Mouse (Mus musculus) liver, embryonic 12.5 days (tissue): ENCODE results near the gene Gpcpd1. TPM values are rescaled to one million over a fixed set of nuclear protein-coding genes. Genes with fewer than 3 reads are reported as not detected.

Experiments
- ATAC-seq: fragments of 200-750 bp; cut with Nextera tagmentation; 2 replicates; pipeline ENCODE4 v1.8.0; 2017; ENCODE audit warnings: moderate number of reproducible peaks, mild to moderate bottlenecking, moderate library complexity
- H3K27ac ChIP-seq: fragments of 300-500 bp; sonication (generic); 2 replicates; pipeline ENCODE4 v1.5.1; 2016; ENCODE audit warnings: mild to moderate bottlenecking
- H3K27me3 ChIP-seq: fragments of 300-500 bp; sonication (generic); replicated peaks from 2 replicates; pipeline ENCODE4 v1.6.1; 2016; ENCODE audit warnings: mild to moderate bottlenecking, moderate library complexity
- H3K36me3 ChIP-seq: fragments of 300-500 bp; sonication (generic); 2 replicates; pipeline ENCODE4 v1.6.1; 2016; ENCODE audit warnings: mild to moderate bottlenecking, moderate library complexity
- H3K4me1 ChIP-seq: fragments of 300-500 bp; sonication (generic); 2 replicates; pipeline ENCODE4 v1.6.1; 2016
- H3K4me2 ChIP-seq: fragments of 300-500 bp; sonication (generic); 2 replicates; pipeline ENCODE4 v1.6.1; 2016; ENCODE audit warnings: mild to moderate bottlenecking, moderate library complexity
- H3K4me3 ChIP-seq: fragments of 300-500 bp; sonication (generic); 2 replicates; pipeline ENCODE4 v1.5.1; 2016; ENCODE audit warnings: mild to moderate bottlenecking, moderate library complexity
- H3K9ac ChIP-seq: fragments of 300-500 bp; sonication (generic); 2 replicates; pipeline ENCODE4 v1.6.1; 2016; ENCODE audit warnings: mild to moderate bottlenecking, moderate library complexity
- H3K9me3 ChIP-seq: fragments of 300-500 bp; sonication (generic); replicated peaks from 2 replicates; pipeline ENCODE4 v1.6.1; 2016; ENCODE audit warnings: mild to moderate bottlenecking, moderate library complexity
- WGBS: fragments of 180-500 bp; shearing (Covaris S2); methylation state at CpG from one replicate; pipeline ENCODE4 v1.1.7; 2016; ENCODE audit not compliant: insufficient replicate concordance; 5-methylcytosine and 5-hydroxymethylcytosine counted together
- polyA plus RNA-seq: library from polyadenylated mRNA; unstranded; fragments of >200 nt; fragmentation: Nextera tagmentation; extraction: Ambion mirVana; gene quantifications from 2 replicates; pipeline ENCODE4 v1.2.1, GENCODE M21; 2016

Gene Gpcpd1
- polyA plus RNA-seq, 1 experiment from 2014 or later: 50.6 TPM

- Histone ChIP-seq H3K4me2 (no peak overlapping the region), H3K36me3 (peaks cover 70% of the 10 kb centered on the region), H3K4me3 (no peak overlapping the region), H3K9ac (no peak overlapping the region), H3K4me1 (peaks cover 23% of the 10 kb centered on the region), H3K27ac (no peak overlapping the region), H3K9me3 (no peaks in the 10 kb centered on the region), H3K27me3 (no peaks in the 10 kb centered on the region)
- WGBS: 88% methylated on average over 6 of the region's 6 CpGs
- ATAC-seq: no peak
Observed at GRCm38 (mm10) chr2:132569686-132570085, 17.8 kb downstream of the Gpcpd1 start.

DNA sequence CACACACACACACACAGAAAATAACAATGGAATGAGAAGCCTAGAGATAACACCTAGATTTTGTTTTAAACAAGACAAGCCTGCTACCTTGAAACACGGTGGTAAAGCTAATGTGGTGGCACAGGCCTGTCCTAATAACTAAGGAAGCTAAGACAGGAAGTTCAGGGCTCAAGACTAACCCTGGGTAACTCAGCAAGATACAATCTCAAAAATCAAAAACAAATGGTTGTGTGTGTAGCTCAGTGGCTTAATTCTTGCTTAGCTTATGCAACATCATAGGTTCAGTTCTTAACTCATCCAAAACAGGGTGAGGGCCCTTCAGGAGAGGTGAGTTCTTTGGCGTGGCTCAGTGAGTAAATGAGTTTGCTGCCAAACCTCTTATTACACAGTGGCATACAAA, 20.1 kb downstream of the Gpcpd1 start:
- H3K4me1 ChIP-seq: peaks cover 8% of the 10 kb centered on the region
- H3K4me2 ChIP-seq: no peak overlapping the region
- H3K27ac ChIP-seq: no peak overlapping the region
- H3K9me3 ChIP-seq: no peaks in the 10 kb centered on the region
- H3K4me3 ChIP-seq: no peak overlapping the region
- H3K27me3 ChIP-seq: no peaks in the 10 kb centered on the region
- 70% methylated on average over 2 of the region's 2 CpGs for WGBS
- H3K9ac ChIP-seq: no peak overlapping the region
- ATAC-seq: no peak
- peaks cover 90% of the 10 kb centered on the region for H3K36me3 ChIP-seq

- Histone ChIP-seq H3K27me3 (no peaks in the 10 kb centered on the region), H3K9me3 (no peaks in the 10 kb centered on the region), H3K4me1 (no peaks in the 10 kb centered on the region), H3K9ac (no peak overlapping the region), H3K27ac (no peak overlapping the region), H3K4me3 (no peak overlapping the region), H3K4me2 (no peak overlapping the region), H3K36me3 (peaks cover 69% of the 10 kb centered on the region)
- ATAC-seq: no peak
- 87% methylated on average over 4 of the region's 4 CpGs for WGBS
Observed at GRCm38 (mm10) chr2:132561860-132562259, 25.7 kb downstream of the Gpcpd1 start.

GRCm38 (mm10) chr2:132527864-132528263, 59.7 kb downstream of the Gpcpd1 start:
- Histone ChIP-seq H3K4me1 (no peaks in the 10 kb centered on the region), H3K27me3 (no peaks in the 10 kb centered on the region), H3K9me3 (no peaks in the 10 kb centered on the region), H3K27ac (no peak overlapping the region), H3K9ac (no peak overlapping the region), H3K36me3 (peaks cover 55% of the 10 kb centered on the region), H3K4me2 (no peak overlapping the region), H3K4me3 (no peak overlapping the region)
- peak; percentile 46; the same call in 1 of the 2 replicates for ATAC-seq
- 77% methylated on average over 1 of the region's 1 CpGs for WGBS

- Histone ChIP-seq H3K4me3 (no peak overlapping the region), H3K9ac (no peak overlapping the region), H3K27ac (no peak overlapping the region), H3K27me3 (no peaks in the 10 kb centered on the region), H3K9me3 (no peaks in the 10 kb centered on the region), H3K36me3 (peaks cover 49% of the 10 kb centered on the region), H3K4me1 (no peaks in the 10 kb centered on the region), H3K4me2 (no peak overlapping the region)
- 77% methylated on average over 10 of the region's 10 CpGs for WGBS
- ATAC-seq: no peak
Observed at GRCm38 (mm10) chr2:132526894-132527532, 60.5 kb downstream of the Gpcpd1 start.

DNA sequence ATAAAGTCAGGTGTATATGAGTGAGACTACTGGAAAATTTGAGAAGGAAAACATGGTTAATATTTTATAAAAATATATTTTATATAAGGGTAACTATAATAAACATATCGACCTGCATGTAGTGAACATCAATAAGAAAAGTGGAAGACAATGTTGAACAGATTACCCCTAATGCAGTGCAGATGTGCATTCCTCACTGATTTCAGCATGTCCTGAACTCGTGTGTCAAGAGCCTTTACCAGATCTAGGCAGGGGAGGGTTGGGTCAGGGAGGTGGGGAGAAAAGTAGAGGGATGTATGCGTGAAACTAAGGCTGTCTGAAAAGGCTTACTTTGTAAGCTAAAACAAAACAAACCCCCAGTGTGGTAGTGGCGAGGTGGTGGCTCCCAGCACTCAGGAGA, 61.4 kb downstream of the Gpcpd1 start:
- Histone ChIP-seq H3K27me3 (no peaks in the 10 kb centered on the region), H3K4me1 (no peaks in the 10 kb centered on the region), H3K4me2 (no peak overlapping the region), H3K36me3 (peaks cover 40% of the 10 kb centered on the region), H3K9ac (no peak overlapping the region), H3K4me3 (no peak overlapping the region), H3K9me3 (no peaks in the 10 kb centered on the region), H3K27ac (no peak overlapping the region)
- no peak for ATAC-seq
- WGBS: 74% methylated on average over 4 of the region's 4 CpGs

- Histone ChIP-seq H3K27ac (no peak overlapping the region), H3K4me1 (peaks cover 25% of the 10 kb centered on the region), H3K36me3 (no peaks in the 10 kb centered on the region), H3K27me3 (0 out of 2 replicates have a peak, but pooled peaks cover 14% of the 10 kb centered on the region), H3K9ac (no peak overlapping the region), H3K4me3 (no peak overlapping the region), H3K9me3 (no peaks in the 10 kb centered on the region), H3K4me2 (no peak overlapping the region)
- 36% methylated on average over 18 of the region's 18 CpGs for WGBS
- ATAC-seq: peak; percentile 31
Observed at GRCm38 (mm10) chr2:132518021-132518901, 69.3 kb downstream of the Gpcpd1 start.

DNA sequence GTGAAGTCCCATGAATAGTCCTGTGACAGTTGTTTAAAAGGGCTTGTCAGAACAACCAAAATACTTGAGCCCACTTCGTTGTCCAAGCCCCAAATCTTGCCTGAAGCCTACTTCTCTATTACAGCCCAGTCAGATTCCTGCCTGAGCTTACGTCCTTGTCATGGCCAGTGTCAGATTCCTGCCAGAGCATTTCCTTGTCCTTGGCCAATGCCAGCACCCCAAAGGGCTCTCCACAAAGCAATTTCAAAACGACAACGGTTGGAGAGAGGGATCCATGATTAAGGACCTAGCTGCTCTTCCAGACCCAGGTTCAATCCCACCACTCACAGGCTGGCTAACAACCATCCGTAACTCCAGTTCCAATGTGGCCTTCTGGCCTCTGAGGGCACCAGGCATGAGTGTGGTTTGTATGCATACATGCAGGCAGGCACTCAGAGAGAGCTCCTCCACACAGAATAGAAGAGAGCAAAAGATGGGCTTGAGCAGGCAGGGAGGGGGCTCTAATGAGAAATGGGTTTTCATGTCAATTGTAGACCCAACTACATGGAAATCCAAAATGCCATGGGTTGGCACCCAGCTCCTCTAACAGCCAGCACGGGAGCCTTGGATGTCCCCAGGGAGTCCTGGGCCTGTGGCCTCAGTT, 70.2 kb downstream of the Gpcpd1 start:
- Histone ChIP-seq H3K9ac (no peak overlapping the region), H3K27ac (no peak overlapping the region), H3K36me3 (no peaks in the 10 kb centered on the region), H3K4me1 (peaks cover 34% of the 10 kb centered on the region), H3K9me3 (no peaks in the 10 kb centered on the region), H3K27me3 (0 out of 2 replicates have a peak, but pooled peaks cover 14% of the 10 kb centered on the region), H3K4me2 (no peak overlapping the region), H3K4me3 (no peak overlapping the region)
- ATAC-seq: no peak
- 68% methylated on average over 6 of the region's 6 CpGs for WGBS

GRCm38 (mm10) chr2:132516130-132517030, 71.1 kb downstream of the Gpcpd1 start:
- ATAC-seq: no peak
- H3K4me2 ChIP-seq: no peak overlapping the region
- H3K27me3 ChIP-seq: 0 out of 2 replicates have a peak, but pooled peaks cover 14% of the 10 kb centered on the region
- no peak overlapping the region for H3K4me3 ChIP-seq
- H3K27ac ChIP-seq: no peak overlapping the region
- 27% methylated on average over 16 of the region's 16 CpGs for WGBS
- H3K9me3 ChIP-seq: no peaks in the 10 kb centered on the region
- H3K36me3 ChIP-seq: no peaks in the 10 kb centered on the region
- H3K9ac ChIP-seq: no peak overlapping the region
- H3K4me1 ChIP-seq: peaks cover 41% of the 10 kb centered on the region

- H3K36me3 ChIP-seq: no peaks in the 10 kb centered on the region
- H3K27ac ChIP-seq: no peak overlapping the region
- 0 out of 2 replicates have a peak, but pooled peaks cover 14% of the 10 kb centered on the region for H3K27me3 ChIP-seq
- ATAC-seq: no peak
- WGBS: 75% methylated on average over 13 of the region's 13 CpGs
- no peak overlapping the region for H3K4me2 ChIP-seq
- H3K9ac ChIP-seq: no peak overlapping the region
- H3K4me3 ChIP-seq: no peak overlapping the region
- H3K9me3 ChIP-seq: no peaks in the 10 kb centered on the region
- H3K4me1 ChIP-seq: peaks cover 43% of the 10 kb centered on the region
Observed at GRCm38 (mm10) chr2:132515607-132516006, 71.9 kb downstream of the Gpcpd1 start.

DNA sequence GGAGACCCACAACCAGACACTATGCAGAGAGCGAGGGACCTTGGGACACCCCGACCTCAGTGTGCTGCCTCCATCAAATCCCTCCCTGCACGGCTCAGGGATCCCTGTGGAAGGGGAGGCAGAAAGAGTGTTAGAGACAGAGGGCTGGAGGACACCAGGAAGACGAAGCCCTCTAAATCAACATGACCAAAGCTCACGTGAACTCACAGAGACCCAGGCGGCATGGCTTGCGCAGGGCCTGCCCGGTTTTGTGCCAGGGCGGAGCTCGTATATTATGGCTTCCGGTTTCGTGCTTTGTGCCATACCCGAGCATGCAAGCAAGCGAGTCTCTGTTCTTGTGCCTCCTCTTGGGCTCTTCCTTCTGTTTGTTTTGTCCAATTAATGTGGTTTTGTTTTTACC, 72.5 kb downstream of the Gpcpd1 start:
- H3K4me2 ChIP-seq: no peak overlapping the region
- H3K9ac ChIP-seq: no peak overlapping the region
- 78% methylated on average over 14 of the region's 14 CpGs for WGBS
- ATAC-seq: no peak
- H3K9me3 ChIP-seq: no peaks in the 10 kb centered on the region
- H3K36me3 ChIP-seq: no peaks in the 10 kb centered on the region
- peaks cover 43% of the 10 kb centered on the region for H3K4me1 ChIP-seq
- H3K27me3 ChIP-seq: 0 out of 2 replicates have a peak, but pooled peaks cover 14% of the 10 kb centered on the region
- H3K4me3 ChIP-seq: no peak overlapping the region
- no peak overlapping the region for H3K27ac ChIP-seq
